Mouse (Mus musculus) thymus, postnatal 14 days (tissue): Measurements from ENCODE around the gene Fam178b.
"Not testable (repeated sequence)": the region's sequence is repeated elsewhere in the genome, so short reads cannot be mapped to it uniquely, and the experiment has no call there.

Experiments used
- DNase-seq: peaks from one replicate; pipeline ENCODE4 v3.0.0; 2021

The Fam178b gene

GRCm38 (mm10) chr1:36625442-36625841 lies 57.5 kb downstream of the Fam178b start:
- no peak for DNase-seq

DNA sequence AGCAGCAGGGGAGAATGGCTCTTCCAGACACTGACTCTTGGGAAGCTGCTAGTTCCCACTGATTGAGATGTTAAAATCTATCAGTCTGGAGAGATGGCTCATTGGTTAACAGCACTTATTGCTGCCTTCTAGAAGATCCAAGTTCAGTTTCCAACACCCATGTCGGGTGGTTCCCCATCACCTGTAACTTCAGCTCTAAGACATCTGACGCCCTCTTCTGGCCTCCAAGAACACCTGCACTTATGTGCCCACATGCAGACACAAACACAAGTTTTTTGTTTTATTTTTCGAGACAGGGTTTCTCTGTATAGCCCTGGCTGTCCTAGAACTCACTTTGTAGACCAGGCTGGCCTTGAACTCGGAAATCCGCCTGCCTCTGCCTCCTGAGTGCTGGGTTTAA lies 67.0 kb downstream of the Fam178b start:
- not testable (repeated sequence) for DNase-seq

DNA sequence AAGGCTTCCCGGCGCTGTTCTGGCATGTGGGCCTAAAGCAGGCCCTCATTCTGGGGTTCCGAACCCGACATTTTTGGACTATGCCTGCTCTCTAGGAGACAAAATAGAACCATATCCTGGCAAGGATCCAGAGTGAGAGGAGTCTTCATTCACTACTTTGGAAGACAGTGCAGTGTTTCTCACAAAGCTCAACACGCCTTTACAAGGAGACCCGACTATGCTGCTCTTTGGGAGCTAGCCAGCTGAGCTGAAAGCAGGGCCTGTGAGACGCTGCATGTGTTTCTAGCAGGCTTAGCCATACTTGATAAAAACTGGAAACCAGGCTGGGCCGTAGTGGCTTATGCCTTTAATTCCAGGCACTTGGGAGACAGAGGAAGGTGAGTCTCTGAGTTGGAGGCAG lies 67.8 kb downstream of the Fam178b start:
- DNase-seq: no peak

DNA sequence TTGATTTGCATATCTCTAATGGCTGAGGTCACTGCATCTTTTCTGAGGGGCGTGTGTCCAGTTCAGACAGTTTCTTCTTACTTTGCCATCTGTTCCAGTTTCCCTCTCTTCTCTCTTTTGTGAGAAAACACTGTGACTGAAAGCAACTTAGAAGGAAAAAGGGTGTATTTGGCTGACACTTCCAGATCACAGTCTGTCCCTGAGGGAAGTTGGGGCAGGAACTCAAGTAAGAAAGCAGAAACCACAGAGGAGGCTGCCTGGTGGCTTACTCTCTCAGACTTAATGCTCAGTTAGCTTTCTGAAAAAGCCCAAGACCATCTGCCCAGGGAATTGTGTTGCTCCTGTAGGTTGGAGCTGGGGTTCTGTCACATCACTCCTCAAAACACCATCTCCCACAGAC lies 68.4 kb downstream of the Fam178b start:
- no peak for DNase-seq

GRCm38 (mm10) chr1:36613374-36613895 lies 69.5 kb downstream of the Fam178b start:
- no peak for DNase-seq

- no peak for DNase-seq
These were observed 70.6 kb downstream of the Fam178b start for GRCm38 (mm10) chr1:36612362-36612761.

DNA sequence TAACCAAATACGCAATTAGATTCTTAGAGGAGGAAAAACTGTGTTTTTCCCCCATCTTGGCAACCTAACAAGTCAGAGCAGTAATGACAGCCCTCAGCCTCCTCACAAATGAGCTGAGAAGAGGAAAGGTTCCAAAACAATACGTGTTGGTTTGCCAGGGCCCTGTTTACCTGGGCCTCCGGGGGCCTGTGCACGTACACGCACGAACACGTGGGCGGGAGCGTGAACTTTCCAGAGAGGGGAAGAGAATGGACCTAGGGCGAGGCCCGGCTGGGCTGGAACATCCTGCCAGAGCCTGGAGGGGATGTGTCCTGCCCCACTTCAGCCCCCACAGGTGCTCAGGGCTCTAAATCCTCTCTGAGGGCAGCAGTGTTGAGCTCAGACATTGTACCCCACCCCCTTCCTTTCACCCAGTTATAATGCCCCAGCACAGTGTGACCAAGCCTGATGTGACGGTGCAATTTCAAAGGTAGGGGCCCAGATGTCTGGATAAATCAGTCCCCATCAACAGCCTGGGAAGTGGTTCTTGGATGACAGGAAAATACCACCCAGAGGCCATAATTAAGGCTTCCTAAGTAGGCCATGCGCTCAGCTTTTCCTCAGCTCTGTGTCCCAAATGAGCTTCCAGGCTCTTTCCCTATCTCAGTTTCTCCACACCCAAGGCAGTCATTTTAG lies 71.4 kb downstream of the Fam178b start:
- no peak for DNase-seq

DNA sequence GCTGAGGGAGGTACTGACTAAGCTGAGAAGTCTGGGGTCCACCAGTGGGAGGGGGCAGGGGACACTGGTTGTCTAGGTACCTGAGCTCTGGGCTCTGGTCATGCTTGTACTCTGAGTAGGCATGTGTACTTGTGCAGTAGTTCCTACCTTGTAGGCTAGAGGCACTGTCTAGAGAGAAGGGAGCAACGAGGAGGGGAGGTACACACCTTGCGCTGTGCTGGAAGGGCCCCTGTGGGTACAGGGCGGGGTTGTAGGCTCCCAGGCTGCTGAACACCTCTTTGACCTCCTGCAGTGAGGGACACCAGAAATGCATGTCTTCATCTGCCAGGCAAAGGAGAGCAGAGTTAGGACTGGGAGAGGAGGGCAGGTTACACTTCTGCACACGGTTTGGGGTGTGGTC lies 74.8 kb downstream of the Fam178b start:
- no peak for DNase-seq

DNA sequence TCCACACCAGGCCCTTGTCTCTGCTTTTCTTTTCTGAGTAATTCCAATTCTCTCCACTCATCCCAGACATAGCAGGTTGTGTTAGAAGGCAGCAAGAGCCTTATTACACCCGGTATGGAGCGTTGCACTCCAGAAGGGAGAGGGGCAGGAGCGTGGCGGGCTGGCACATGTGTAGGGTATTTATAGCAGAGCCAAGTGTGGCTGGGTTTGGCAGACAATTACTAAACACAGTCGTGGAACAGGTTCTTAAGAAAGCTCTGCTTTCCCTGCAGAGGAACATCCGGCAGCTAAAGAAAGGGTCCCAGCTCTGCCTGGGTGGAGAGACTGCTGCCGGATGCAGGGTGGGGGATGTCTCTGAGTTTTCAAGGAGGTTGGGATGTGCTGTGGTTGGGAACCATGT lies 76.0 kb downstream of the Fam178b start:
- DNase-seq: no peak

- peak; percentile 22 for DNase-seq
These were observed 78.5 kb downstream of the Fam178b start for GRCm38 (mm10) chr1:36604254-36605156.

DNA sequence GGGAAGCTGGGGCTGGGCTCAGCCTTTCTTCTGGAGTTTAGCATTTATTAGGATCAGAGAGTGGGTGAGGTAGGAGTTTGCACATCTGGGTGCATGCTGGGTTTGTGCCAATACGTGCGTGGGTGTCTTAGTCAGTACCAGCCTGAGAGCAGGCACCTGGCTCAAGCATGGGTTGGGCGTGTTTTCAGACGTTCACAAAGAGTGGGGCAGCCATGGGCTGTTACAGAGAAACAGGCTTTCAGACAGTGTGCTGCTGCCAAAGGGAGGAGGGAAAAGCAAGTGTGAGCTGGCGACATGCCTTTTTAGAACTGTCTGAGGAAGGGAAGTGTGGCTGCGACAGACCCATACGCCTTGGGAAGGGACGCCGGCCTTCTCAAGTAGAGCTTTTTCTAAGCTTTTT lies 79.6 kb downstream of the Fam178b start:
- DNase-seq: peak; percentile 41

GRCm38 (mm10) chr1:36602271-36602670 lies 80.7 kb downstream of the Fam178b start:
- DNase-seq: no peak

DNA sequence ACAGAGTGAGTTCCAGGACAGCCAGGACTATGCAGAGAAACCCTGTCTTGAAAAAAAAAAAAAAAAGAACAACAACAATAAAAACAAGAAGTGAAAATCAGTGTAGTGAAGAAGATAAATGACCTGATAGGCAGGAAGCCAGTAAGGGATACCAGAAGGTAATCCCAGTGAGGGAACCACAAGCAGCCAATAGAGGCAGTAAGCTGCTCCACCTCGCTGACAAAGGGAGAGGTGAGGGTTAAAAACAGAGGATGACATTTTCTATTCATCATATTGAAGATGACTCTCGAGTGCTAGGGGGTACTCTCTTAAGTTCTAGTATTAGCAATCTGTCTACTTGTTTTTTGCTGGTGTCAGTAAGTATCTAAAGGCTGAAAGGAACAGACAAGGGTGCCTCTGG lies 84.6 kb downstream of the Fam178b start:
- no peak for DNase-seq

DNA sequence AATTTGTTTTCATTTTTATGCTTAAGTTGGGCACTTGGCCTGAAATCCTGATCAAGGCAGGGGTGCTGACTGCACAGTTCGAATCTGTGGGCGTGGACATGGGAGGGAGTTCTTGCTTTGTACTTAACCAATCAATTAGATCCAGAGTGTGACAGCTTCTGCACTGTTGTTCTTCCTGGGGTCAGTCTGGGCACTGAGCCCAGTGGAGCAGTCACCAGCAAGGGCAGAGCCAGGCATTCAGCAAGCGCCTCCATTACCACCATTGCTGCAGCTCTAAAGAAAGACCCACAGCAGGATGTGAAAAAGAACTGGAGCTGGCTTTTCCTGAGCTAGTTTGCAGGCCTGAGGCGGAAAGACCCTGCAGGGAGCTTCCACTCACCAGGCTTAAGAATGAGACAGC lies 86.9 kb downstream of the Fam178b start:
- DNase-seq: no peak

GRCm38 (mm10) chr1:36595167-36595931 lies 87.6 kb downstream of the Fam178b start:
- peak; percentile 60 for DNase-seq

GRCm38 (mm10) chr1:36593099-36593498 lies 89.9 kb downstream of the Fam178b start:
- DNase-seq: no peak

DNA sequence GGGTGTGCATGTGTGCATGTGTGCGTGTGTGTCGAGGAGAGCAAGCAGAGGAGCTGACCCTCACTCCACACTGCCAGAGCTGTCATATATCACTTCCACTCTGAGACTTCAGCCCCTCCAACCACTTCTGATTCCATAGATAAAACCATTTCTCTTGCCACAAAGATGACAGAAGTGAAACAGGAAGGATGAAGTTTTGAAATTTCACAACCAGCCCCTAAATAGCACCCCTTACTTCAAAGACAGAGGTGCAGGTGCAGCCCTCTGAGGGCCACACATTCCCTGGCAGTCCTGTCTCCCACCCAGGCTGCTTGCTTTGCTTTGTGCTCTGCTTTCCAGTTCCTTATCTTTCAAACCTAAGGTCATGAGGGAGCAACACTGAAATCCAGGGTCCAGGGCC lies 91.6 kb downstream of the Fam178b start:
- peak; percentile 60 for DNase-seq

- DNase-seq: no peak
These were observed 92.3 kb downstream of the Fam178b start for GRCm38 (mm10) chr1:36590664-36591063.

- DNase-seq: no peak
These were observed 93.5 kb downstream of the Fam178b start for GRCm38 (mm10) chr1:36589486-36589885.

GRCm38 (mm10) chr1:36588476-36589450 lies 94.2 kb downstream of the Fam178b start:
- no peak for DNase-seq

DNA sequence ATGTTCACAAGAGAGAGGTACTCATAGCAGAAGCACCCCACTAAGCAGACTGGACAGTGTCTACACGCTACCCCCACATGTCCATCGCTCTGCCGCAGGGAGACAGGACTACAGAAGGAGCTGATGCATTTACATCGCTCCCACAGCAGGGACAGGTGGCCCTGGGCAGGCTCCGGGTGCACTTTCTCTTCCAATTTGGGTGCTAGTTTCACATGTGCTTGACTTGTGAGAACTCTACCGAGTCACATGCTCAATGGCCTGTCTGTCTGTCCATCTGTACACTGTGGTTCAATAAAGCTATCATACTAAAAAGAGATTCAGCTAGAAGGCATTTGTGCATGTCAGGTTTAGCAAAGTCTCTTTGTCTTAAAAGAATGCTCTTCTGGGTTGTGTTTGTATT lies 95.1 kb downstream of the Fam178b start:
- no peak for DNase-seq

- DNase-seq: no peak
These were observed 96.7 kb downstream of the Fam178b start for GRCm38 (mm10) chr1:36586288-36586687.
